Mouse (Mus musculus): ENCODE data around the gene Ccnd3. TPM values are rescaled to one million over a fixed set of nuclear protein-coding genes. Genes with fewer than 3 reads are reported as not detected.

Ccnd3 gene
- polyA plus RNA-seq, 1 experiment from 2014 or later, result 81.7 TPM

- Histone ChIP-seq H3K36me3 (ENCODE audit: control insufficient read depth, insufficient read depth, low read length) (no peaks in the 10 kb centered on the region), H3K9ac (ENCODE audit: low read depth, low read length) (no peak overlapping the region), H3K27me3 (replicated peaks; ENCODE audit: control insufficient read depth, insufficient read depth, low read length) (no peaks in the 10 kb centered on the region), H3K27ac (ENCODE audit: low read depth, low read length) (no peak overlapping the region), H3K4me1 (ENCODE audit: control insufficient read depth, insufficient read depth, low read depth, low read length) (no peaks in the 10 kb centered on the region), H3K9me3 (ENCODE audit: control insufficient read depth, low read length) (no peaks in the 10 kb centered on the region), H3K4me3 (ENCODE audit: low read length) (no peak overlapping the region), H3K4me2 (ENCODE audit: low read length) (no peak overlapping the region)
- WGBS, result 91% methylated on average over 5 of the region's 5 CpGs
- ATAC-seq, result no peak
These were observed 59.8 kb downstream of the Ccnd3 start for GRCm38 (mm10) chr17:47564612-47565011.

GRCm38 (mm10) chr17:47566133-47566532 lies 61.3 kb downstream of the Ccnd3 start:
- no peak overlapping the region for H3K27ac ChIP-seq (ENCODE audit: low read depth, low read length)
- no peak overlapping the region for H3K4me3 ChIP-seq (ENCODE audit: low read length)
- WGBS, result 4% methylated on average over 2 of the region's 2 CpGs
- H3K9me3 ChIP-seq (ENCODE audit: control insufficient read depth, low read length), result no peaks in the 10 kb centered on the region
- H3K27me3 ChIP-seq (replicated peaks; ENCODE audit: control insufficient read depth, insufficient read depth, low read length), result no peaks in the 10 kb centered on the region
- no peaks in the 10 kb centered on the region for H3K4me1 ChIP-seq (ENCODE audit: control insufficient read depth, insufficient read depth, low read depth, low read length)
- H3K9ac ChIP-seq (ENCODE audit: low read depth, low read length), result no peak overlapping the region; the same call in 1 of the 2 replicates
- no peaks in the 10 kb centered on the region for H3K36me3 ChIP-seq (ENCODE audit: control insufficient read depth, insufficient read depth, low read length)
- ATAC-seq, result 0 out of 2 replicates have a peak, but pooled peaks have one; percentile 37
- H3K4me2 ChIP-seq (ENCODE audit: low read length), result no peak overlapping the region

GRCm38 (mm10) chr17:47567271-47567670 lies 62.4 kb downstream of the Ccnd3 start:
- Histone ChIP-seq H3K4me1 (ENCODE audit: control insufficient read depth, insufficient read depth, low read depth, low read length) (no peaks in the 10 kb centered on the region), H3K9me3 (ENCODE audit: control insufficient read depth, low read length) (no peaks in the 10 kb centered on the region), H3K9ac (ENCODE audit: low read depth, low read length) (no peak overlapping the region), H3K27ac (ENCODE audit: low read depth, low read length) (no peak overlapping the region), H3K36me3 (ENCODE audit: control insufficient read depth, insufficient read depth, low read length) (no peaks in the 10 kb centered on the region), H3K4me2 (ENCODE audit: low read length) (no peak overlapping the region), H3K4me3 (ENCODE audit: low read length) (no peak overlapping the region), H3K27me3 (replicated peaks; ENCODE audit: control insufficient read depth, insufficient read depth, low read length) (no peaks in the 10 kb centered on the region)
- WGBS, result 84% methylated on average over 3 of the region's 3 CpGs
- ATAC-seq, result no peak

GRCm38 (mm10) chr17:47568389-47568788 lies 63.5 kb downstream of the Ccnd3 start:
- H3K9ac ChIP-seq (ENCODE audit: low read depth, low read length), result no peak overlapping the region
- no peak overlapping the region for H3K4me3 ChIP-seq (ENCODE audit: low read length)
- WGBS, result 100% methylated on average over 3 of the region's 3 CpGs
- ATAC-seq, result no peak
- no peaks in the 10 kb centered on the region for H3K36me3 ChIP-seq (ENCODE audit: control insufficient read depth, insufficient read depth, low read length)
- no peaks in the 10 kb centered on the region for H3K27me3 ChIP-seq (replicated peaks; ENCODE audit: control insufficient read depth, insufficient read depth, low read length)
- no peaks in the 10 kb centered on the region for H3K9me3 ChIP-seq (ENCODE audit: control insufficient read depth, low read length)
- H3K4me1 ChIP-seq (ENCODE audit: control insufficient read depth, insufficient read depth, low read depth, low read length), result no peaks in the 10 kb centered on the region
- H3K4me2 ChIP-seq (ENCODE audit: low read length), result no peak overlapping the region
- H3K27ac ChIP-seq (ENCODE audit: low read depth, low read length), result no peak overlapping the region

GRCm38 (mm10) chr17:47568951-47569527 lies 64.2 kb downstream of the Ccnd3 start:
- Histone ChIP-seq H3K4me1 (ENCODE audit: control insufficient read depth, insufficient read depth, low read depth, low read length) (no peaks in the 10 kb centered on the region), H3K27ac (ENCODE audit: low read depth, low read length) (no peak overlapping the region), H3K36me3 (ENCODE audit: control insufficient read depth, insufficient read depth, low read length) (no peaks in the 10 kb centered on the region), H3K9ac (ENCODE audit: low read depth, low read length) (no peak overlapping the region), H3K9me3 (ENCODE audit: control insufficient read depth, low read length) (no peaks in the 10 kb centered on the region), H3K4me3 (ENCODE audit: low read length) (no peak overlapping the region), H3K4me2 (ENCODE audit: low read length) (no peak overlapping the region), H3K27me3 (replicated peaks; ENCODE audit: control insufficient read depth, insufficient read depth, low read length) (no peaks in the 10 kb centered on the region)
- no peak for ATAC-seq
- WGBS, result 45% methylated on average over 10 of the region's 10 CpGs

- no peak for ATAC-seq
- no peaks in the 10 kb centered on the region for H3K27me3 ChIP-seq (replicated peaks; ENCODE audit: control insufficient read depth, insufficient read depth, low read length)
- H3K4me3 ChIP-seq (ENCODE audit: low read length), result no peak overlapping the region
- WGBS, result 12% methylated on average over 7 of the region's 7 CpGs
- no peaks in the 10 kb centered on the region for H3K9me3 ChIP-seq (ENCODE audit: control insufficient read depth, low read length)
- no peak overlapping the region for H3K4me2 ChIP-seq (ENCODE audit: low read length)
- H3K4me1 ChIP-seq (ENCODE audit: control insufficient read depth, insufficient read depth, low read depth, low read length), result no peaks in the 10 kb centered on the region
- H3K27ac ChIP-seq (ENCODE audit: low read depth, low read length), result no peak overlapping the region
- no peak overlapping the region for H3K9ac ChIP-seq (ENCODE audit: low read depth, low read length)
- H3K36me3 ChIP-seq (ENCODE audit: control insufficient read depth, insufficient read depth, low read length), result no peaks in the 10 kb centered on the region
These were observed 66.8 kb downstream of the Ccnd3 start for GRCm38 (mm10) chr17:47571621-47572020.

- Histone ChIP-seq H3K9ac (ENCODE audit: low read depth, low read length) (no peak overlapping the region), H3K4me3 (ENCODE audit: low read length) (no peak overlapping the region), H3K36me3 (ENCODE audit: control insufficient read depth, insufficient read depth, low read length) (no peaks in the 10 kb centered on the region), H3K27ac (ENCODE audit: low read depth, low read length) (no peak overlapping the region), H3K9me3 (ENCODE audit: control insufficient read depth, low read length) (no peaks in the 10 kb centered on the region), H3K4me1 (ENCODE audit: control insufficient read depth, insufficient read depth, low read depth, low read length) (no peaks in the 10 kb centered on the region), H3K4me2 (ENCODE audit: low read length) (no peak overlapping the region), H3K27me3 (replicated peaks; ENCODE audit: control insufficient read depth, insufficient read depth, low read length) (no peaks in the 10 kb centered on the region)
- ATAC-seq, result no peak
These were observed 67.6 kb downstream of the Ccnd3 start for GRCm38 (mm10) chr17:47572436-47572835.

- no peak overlapping the region for H3K4me2 ChIP-seq (ENCODE audit: low read length)
- WGBS, result 82% methylated on average over 8 of the region's 8 CpGs
- H3K27ac ChIP-seq (ENCODE audit: low read depth, low read length), result no peak overlapping the region
- no peak overlapping the region for H3K9ac ChIP-seq (ENCODE audit: low read depth, low read length)
- ATAC-seq, result no peak
- H3K4me1 ChIP-seq (ENCODE audit: control insufficient read depth, insufficient read depth, low read depth, low read length), result no peaks in the 10 kb centered on the region
- H3K27me3 ChIP-seq (replicated peaks; ENCODE audit: control insufficient read depth, insufficient read depth, low read length), result no peaks in the 10 kb centered on the region
- H3K9me3 ChIP-seq (ENCODE audit: control insufficient read depth, low read length), result no peaks in the 10 kb centered on the region
- H3K4me3 ChIP-seq (ENCODE audit: low read length), result no peak overlapping the region
- no peaks in the 10 kb centered on the region for H3K36me3 ChIP-seq (ENCODE audit: control insufficient read depth, insufficient read depth, low read length)
These were observed 69.2 kb downstream of the Ccnd3 start for GRCm38 (mm10) chr17:47574028-47574427.

- no peak overlapping the region for H3K4me2 ChIP-seq (ENCODE audit: low read length)
These were observed 70.0 kb downstream of the Ccnd3 start for GRCm38 (mm10) chr17:47574830-47575229.

GRCm38 (mm10) chr17:47578655-47579054 lies 73.8 kb downstream of the Ccnd3 start:
- Histone ChIP-seq H3K27me3 (replicated peaks; ENCODE audit: control insufficient read depth, insufficient read depth, low read length) (no peaks in the 10 kb centered on the region), H3K4me3 (ENCODE audit: low read length) (no peak overlapping the region), H3K4me2 (ENCODE audit: low read length) (no peak overlapping the region), H3K9ac (ENCODE audit: low read depth, low read length) (no peak overlapping the region), H3K9me3 (ENCODE audit: control insufficient read depth, low read length) (no peaks in the 10 kb centered on the region), H3K27ac (ENCODE audit: low read depth, low read length) (no peak overlapping the region), H3K4me1 (ENCODE audit: control insufficient read depth, insufficient read depth, low read depth, low read length) (no peaks in the 10 kb centered on the region), H3K36me3 (ENCODE audit: control insufficient read depth, insufficient read depth, low read length) (no peaks in the 10 kb centered on the region)
- no peak for ATAC-seq
- WGBS, result 88% methylated on average over 6 of the region's 6 CpGs

More at GRCm38 (mm10) chr17:47574830-47575229, 70.0 kb downstream of the Ccnd3 start:
- ATAC-seq, result no peak
- no peaks in the 10 kb centered on the region for H3K27me3 ChIP-seq (replicated peaks; ENCODE audit: control insufficient read depth, insufficient read depth, low read length)
- no peak overlapping the region for H3K9ac ChIP-seq (ENCODE audit: low read depth, low read length)
- H3K9me3 ChIP-seq (ENCODE audit: control insufficient read depth, low read length), result no peaks in the 10 kb centered on the region
- no peak overlapping the region for H3K27ac ChIP-seq (ENCODE audit: low read depth, low read length)
- H3K36me3 ChIP-seq (ENCODE audit: control insufficient read depth, insufficient read depth, low read length), result no peaks in the 10 kb centered on the region
- WGBS, result 71% methylated on average over 11 of the region's 11 CpGs
- no peaks in the 10 kb centered on the region for H3K4me1 ChIP-seq (ENCODE audit: control insufficient read depth, insufficient read depth, low read depth, low read length)
- no peak overlapping the region for H3K4me3 ChIP-seq (ENCODE audit: low read length)

Measured in hindbrain, embryonic 16.5 days (tissue).